Mouse (Mus musculus) hematopoietic stem cell, adult 5-6 weeks (primary cell): ENCODE data around the gene Ehd1. TPM values are rescaled to one million over a fixed set of nuclear protein-coding genes. Genes with fewer than 3 reads are reported as not detected.
"Not testable (repeated sequence)": the region's sequence is repeated elsewhere in the genome, so short reads cannot be mapped to it uniquely, and the experiment has no call there.

Source experiments
- ATAC-seq, 2 experiments: fragments of 125-278 bp in 1 of 2; replicated peaks in 1 of 2; 2 replicates each; pipeline ENCODE4 v1.8.0; 2016 to 2017; ENCODE audit warnings: inconsistent platforms in 2 of 2, mild to moderate bottlenecking in 2 of 2, moderate number of reproducible peaks in 2 of 2, low read depth in 1 of 2, moderate TSS enrichment in 1 of 2; ENCODE audit not compliant: low FRiP score in 2 of 2, poor library complexity in 2 of 2, severe bottlenecking in 2 of 2, insufficient read depth in 1 of 2, low TSS enrichment in 1 of 2
- total RNA-seq: library from RNA; stranded (forward); fragments of 172-1452, 232-1000 nt; gene quantifications from 2 replicates; pipeline ENCODE4 v1.2.3, GENCODE M21; 2017

Gene Ehd1
- total RNA-seq, 1 experiment from 2014 or later: 28.4 TPM

DNA sequence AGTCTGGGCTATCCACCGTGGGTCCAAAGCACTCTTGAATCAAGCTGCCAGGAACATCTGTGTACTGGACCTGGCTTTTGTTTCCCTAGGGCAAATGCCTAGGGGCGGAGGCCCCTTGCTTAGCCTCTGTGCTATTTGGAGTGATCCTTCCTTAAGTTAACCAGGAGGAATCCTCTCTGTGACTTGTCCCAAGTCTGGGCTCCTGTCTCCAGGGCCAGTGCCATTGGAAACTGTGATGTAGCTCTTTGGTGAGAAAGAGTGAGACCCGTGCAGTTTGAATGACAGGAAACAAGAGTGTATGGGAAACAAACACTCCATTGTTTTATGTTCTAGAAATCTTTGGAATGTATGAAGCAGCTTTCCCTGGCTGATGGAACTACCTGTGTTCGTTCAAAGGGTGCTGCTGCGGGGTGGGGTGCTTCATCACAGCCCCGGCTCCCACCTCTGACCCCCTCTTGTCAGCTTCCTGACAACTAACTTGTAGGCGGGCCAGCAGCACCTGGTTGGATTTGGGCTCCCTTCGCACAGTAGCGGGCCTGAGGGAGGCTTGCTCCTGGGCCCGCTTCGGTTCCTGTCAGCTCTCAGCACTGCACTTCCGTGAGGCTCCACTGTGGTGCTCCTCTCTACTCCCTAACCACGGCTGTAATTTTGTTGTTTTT, 11.8 kb downstream of the Ehd1 start:
- ATAC-seq: no peak

DNA sequence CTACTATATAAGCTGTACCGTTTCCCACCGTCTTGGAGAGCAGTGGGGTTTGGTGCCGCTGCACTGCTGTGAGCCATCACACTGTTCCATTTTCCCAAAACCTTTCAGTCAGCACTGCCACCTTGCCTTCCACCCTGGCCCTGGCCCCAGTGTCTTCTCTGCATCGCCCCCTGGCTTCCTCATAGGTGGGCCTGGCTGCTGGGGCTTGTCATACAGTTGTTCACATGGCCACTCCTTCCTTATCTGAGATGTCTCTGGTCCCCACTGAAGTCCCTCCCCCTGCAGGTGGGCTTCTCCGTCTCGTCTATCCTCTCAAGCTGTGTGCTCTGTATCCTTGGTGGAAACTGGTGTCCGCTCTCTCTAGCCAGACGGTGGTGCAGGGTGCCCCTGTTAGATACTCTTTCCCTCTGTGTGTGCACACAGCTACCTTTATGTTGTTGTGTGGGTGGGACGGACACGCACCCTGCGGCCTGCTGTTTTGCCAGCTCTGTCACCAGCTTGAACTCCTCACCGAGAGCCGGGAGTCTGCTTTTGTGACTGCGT, 13.2 kb downstream of the Ehd1 start:
- no peak for ATAC-seq

DNA sequence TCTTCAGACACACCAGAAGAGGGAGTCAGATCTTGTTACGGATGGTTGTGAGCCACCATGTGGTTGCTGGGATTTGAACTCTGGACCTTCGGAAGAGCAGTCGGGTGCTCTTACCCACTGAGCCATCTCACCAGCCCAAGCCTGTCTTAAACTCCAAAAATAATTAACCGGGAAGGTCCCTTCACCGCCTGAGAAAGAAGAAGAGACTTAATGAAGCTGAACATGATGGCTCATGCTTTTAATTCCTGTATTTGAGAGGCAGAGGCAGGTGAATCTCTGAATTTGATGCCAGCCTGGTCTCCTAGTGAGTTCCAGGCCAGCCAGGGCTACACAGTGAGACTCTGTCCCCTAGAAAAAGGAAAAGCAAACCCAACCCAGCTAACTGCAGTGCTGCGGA, 14.2 kb downstream of the Ehd1 start:
- ATAC-seq: not testable (repeated sequence)

DNA sequence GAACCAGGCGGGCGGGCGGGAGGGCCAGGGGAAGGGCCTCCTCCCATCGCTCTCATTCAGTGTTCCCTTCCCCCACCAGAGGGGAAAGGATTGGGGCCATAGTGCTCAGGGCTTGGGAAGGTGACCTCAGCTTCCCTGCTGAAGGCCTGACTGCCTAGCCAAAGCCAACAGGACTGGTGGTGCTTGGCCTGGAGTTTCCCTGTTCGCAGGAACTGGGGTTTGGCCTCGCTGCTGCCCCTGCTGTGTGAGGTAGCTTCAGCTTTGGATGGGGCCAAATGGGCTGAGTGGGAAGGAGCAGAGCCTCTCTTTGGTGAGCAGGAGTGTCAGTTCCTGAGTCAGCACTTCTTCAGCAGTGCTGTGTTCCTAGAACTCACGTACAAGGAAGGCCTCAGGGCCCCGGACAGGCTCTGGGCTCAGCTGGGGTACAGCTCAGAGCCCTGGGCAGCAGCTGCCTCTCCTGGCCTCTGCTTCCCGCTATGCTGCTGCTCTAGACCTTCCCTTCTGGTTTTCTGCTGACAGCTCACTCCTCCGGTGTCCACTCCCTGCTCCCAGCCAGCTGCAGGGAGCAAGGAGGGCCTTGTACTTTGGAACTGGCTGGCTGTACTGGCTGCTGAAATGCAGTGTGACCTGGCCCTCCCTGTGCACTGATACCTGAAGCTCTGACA, 14.7 kb downstream of the Ehd1 start:
- no peak for ATAC-seq

DNA sequence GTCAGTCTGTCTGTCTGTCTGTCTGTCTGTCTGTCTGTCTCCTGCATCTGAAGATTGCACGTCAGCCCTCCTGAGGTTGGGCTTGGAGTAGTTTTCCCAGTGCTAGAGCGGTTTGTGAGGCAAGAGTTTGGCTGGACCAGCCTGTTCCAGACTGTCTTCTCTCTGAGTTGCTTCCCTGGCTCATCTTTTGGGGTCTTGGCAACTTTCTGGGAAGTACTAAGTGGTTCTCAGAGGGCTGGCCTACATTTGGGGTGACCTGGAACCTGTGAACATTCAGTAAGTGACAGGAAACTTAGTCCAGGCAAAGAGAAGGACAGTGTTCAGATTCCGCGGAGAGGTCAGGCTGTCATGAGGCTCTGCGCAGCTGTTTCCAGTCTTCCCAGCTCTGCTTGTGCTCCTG, 15.7 kb downstream of the Ehd1 start:
- no peak for ATAC-seq

DNA sequence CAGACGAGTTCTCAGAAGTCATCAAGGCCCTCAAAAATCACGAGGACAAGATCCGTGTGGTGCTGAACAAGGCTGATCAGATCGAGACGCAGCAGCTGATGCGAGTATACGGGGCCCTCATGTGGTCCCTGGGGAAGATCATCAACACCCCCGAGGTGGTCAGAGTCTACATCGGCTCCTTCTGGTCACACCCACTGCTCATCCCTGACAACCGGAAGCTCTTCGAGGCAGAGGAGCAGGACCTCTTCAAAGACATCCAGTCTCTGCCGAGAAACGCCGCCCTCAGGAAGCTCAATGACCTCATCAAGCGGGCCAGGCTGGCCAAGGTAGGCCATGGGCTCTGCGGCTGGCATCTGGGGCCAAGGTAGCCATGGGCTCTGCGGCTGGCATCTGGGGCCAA, 17.8 kb downstream of the Ehd1 start:
- ATAC-seq: no peak

DNA sequence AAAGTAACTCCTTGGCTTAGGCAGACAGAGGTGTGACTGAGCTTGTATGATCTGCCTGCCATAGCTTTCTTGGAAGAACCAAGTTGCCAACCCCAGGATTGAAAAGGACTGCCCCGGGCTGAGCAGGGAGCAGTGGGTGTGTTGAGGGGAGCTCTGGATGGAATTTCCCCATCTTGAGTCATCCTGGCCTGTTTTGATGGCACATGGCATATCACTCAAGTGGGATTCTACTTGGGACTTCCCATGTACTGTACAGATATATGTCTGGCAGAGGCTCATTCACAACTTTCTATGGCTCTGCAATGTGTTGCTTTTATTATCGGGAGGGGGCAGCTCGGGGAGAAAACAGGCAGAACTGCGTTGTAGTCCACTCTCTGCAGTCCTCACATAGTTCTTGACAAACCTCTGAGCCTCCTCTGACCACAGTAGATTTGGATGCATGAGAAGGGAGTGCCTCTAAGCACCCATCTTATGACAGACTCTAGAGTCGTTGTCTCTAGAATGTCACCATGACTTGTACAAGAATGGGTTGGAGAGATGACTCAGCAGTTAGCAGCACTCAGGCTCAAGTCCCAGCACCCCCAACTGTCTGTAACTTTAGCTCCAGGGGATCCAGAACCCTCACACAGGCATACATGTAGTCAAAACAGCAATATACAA, 20.2 kb downstream of the Ehd1 start:
- no peak for ATAC-seq

DNA sequence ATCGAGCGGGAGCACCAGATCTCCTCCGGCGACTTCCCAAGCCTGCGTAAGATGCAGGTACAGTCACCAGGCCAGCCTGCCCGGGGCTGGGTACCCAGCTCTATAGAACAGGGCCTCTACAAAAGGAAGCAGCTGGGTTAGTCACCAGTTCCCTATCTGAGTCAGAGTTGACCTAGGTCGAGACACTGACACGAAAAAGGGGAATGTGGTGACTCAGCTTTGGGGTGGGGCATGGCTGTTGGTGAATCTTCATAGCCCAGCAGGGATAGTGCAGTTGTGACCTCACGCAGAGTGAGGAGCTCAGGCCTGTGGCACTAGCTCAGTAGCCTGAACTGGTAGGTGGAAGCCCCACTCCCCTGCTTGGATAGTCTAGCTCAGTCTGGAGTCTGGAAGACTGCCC, 21.1 kb downstream of the Ehd1 start:
- peak; percentile 65 to 67 for ATAC-seq

DNA sequence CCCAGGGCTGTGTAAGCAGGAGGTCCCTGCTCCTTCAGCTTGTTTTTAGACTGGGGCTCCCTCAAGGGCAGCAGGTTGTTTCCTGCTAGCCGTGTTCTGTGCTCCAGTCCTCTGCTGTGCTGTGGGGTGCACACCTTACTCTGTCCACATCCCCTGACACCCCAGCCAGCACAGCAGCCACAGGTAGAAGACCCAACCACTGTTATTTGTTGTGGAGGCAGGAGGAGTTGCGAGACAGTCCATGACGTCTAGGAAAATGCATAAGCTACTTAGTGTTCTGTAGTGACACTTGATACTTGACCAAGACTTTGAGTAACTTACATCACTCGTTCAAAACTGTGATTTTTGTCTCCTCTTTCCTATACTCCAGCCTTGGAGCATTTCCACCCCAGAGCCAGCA, 22.5 kb downstream of the Ehd1 start:
- no peak for ATAC-seq

DNA sequence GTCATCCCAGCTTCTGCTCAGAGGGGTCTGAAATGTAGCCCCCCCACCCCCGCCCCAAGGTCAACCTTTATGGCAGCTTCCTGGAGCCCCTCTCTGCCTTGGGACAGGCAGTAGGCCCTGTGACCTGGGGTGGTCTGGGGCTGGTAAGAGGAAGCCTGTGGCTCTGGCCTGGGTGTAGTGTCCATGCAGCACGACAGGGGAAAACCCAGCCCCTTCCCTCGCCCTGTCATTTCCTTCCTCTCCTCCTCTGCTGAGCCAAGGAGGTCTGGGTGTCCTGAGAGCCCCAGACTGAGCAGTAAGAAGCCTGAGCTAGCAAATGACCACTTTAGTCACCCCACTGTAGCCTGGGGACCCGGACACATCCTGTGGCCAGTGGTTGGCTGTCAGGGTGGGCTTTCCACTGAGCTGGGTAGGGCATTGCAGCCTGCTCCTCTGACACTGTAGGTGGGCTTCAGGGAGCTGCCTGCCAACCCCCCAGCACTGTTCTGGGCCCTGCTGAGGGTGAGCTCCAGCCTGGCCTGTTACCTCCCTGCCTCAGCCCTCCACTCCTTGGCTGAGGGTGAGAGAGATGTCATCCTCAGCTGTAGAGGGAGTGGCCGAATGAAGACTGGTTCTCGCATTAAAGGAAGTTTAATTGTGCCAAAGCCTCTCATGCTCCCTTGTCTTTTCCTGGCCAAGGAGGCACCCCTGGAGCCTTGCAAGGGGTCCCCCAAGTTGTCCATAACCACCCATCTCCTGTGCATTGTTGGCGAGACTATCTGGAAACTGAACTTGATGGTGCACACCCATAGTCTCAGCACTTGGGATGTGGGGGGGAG, 23.1 kb downstream of the Ehd1 start:
- ATAC-seq: peak in 1 of 2 experiments; percentile 30; a peak in 1 of 4 replicates

DNA sequence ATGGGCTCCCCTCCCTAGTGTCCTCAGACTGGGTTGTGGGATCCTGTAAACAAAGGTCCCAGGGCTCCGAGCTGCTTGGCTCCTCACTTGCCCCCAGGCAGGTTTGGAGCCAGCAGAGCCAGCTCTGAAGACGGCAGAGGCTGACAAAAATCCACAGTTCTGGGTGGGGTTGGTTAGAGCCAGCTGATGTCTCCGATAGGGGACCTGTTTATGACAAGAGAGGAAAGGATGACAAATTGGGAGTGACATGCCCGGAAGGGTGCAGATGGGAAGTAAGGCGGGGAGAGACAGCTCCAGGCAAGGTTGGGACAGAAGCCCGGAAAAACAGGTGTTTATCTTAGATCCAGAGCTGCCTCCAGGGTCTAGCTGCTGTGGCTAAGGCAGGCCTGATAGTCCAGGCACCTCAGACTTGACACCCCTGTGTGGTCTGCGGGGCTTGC, 23.9 kb downstream of the Ehd1 start:
- ATAC-seq: no peak

DNA sequence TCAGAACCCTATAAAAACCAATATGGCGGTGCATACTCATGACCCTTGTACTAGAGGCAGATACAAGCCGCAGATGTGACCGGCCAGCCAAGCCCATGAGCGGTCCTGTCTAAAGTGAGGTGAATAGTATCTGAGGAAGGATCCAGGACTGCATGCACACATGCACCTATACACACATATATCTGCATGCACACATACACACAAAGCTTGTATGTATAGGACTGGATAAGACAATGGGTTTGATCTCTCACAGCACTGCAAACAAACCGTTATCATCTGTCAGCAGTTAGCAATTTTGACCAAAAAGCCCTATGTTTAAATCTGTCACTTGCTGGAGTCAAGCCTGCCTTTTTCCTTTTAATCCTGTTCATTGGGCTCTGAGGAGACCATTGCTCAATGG, 25.6 kb downstream of the Ehd1 start:
- ATAC-seq: no peak

DNA sequence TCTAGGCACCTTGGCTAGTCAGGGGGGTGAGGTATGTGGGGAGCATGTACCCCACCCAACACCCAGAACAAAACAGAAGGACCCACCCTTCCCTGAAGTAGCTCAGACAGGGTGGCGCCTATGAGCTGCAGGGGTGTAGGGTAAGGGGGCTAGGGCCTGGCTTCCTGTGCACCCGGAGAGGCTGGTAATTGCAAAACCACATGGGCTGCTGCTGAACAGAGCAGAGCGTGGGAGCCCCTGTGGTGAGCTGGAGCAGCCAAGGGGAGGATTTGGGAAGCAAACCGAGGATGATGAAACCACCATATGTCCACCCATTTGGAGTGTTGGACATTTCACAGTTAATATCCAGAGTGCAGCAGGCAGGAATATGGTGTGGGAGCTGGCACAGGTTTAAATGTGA, 26.0 kb downstream of the Ehd1 start:
- ATAC-seq: no peak

DNA sequence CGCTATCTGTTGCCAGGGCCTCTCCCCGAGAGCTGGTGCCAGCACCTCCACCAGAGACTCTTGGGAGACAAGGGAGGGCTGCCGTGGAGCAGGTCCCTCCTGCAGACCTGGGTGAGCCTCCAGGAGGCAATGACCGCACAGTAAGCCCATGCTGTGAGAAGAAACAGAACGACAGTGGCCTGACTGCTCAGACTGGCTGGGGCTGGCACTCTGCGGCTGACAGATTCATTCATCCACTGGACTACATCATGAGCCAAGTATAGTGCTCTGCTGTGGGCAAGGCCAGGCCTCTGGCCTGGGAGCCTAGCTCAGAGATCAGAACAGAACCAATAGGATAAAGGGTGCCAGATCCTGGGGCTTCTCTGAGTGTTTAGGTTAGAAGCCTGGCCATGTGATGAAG, 27.3 kb downstream of the Ehd1 start:
- ATAC-seq: no peak

DNA sequence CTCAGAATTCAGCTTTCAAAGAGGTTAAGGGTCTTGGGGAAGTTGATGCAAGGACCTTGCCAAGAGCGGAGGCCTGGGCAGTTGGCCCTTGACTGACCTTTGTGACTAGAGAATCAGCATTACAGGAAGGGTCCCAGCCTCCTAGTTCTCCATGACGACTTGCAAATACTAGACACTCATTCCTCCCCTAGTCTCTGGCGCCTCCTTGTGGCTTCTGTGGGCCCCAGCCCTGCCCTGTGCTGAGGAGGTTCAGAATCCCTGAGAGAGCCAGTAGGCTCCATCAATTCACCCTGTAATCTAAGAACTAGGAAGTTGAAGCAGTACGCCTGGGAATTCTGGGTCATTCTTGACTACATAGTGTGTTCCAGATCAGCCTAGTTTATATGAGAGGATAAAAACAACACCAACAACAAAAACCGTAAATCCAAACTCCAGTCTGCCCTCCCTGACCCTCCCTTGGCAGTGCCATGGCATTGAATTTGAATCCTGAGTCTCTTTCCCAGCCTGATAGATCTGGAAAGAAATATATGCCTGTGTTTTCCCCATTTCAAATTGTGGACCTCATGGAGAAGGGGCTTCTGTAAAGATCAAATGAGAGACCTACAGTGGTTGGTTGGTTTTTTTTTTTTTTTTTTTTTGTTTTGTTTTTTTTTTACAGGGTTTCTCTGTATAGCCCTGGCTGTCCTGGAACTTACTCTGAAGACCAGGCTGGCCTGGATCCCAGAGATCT, 28.4 kb downstream of the Ehd1 start:
- ATAC-seq: peak; percentile 61 to 70

DNA sequence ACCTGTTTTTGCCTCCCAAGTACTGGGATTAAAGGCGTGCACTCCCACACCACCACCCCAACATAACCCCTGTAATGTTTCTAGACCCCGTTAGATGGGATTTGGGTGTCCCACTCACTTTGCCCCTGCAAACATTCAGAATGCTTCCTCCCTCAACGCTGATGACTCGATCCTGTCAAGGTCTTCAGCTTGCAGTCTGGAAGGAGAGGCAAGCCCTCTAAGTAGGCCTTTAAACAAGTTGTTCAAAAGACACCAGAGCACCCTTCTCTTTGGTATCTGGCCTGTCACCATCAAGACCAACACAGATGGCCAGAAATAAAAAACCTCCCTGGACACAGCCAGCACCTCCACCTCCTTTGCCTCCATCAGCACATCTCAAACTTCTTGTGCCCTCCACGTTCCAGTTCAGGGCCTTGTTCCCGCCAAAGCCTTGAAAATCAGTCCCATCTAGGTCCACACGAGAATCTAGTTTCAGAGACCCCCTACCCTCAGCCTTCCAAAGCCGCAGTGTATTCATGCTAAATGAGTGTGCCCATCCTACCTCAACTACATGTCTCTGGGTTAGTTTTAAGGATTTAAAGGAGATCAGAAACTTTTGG, 29.1 kb downstream of the Ehd1 start:
- no peak for ATAC-seq

DNA sequence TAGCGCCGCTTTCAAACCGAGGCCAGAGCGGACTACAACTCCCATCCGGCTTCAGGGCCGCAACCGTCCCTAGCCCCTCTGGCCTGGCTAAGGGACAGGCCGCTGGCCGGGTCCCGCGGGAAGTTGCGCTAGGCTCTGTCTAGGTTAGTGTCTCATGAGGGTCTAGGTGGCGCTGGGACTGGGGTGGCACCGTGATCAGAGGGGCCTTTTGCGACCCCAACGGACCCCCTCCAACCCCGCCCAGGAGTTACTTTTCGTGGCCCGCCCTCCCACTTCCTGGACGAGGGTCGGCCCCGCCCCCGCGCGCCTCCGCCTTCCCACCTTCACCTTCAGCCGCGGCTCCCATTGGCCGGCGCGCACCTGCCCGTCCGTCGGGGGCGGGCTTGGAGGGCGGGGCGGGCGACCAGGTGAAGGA, 29.6 kb downstream of the Ehd1 start, which contains the start of gene Cdc42bpg:
TSS of gene Cdc42bpg (plus strand) at position 320 of the 415 bp plus-strand sequence.
- ATAC-seq: peak; percentile 42 to 63
